Mouse (Mus musculus) liver, embryonic 14.5 days (tissue): Measurements from ENCODE around the gene Prtn3. TPM values are rescaled to one million over a fixed set of nuclear protein-coding genes. Genes with fewer than 3 reads are reported as not detected.

ENCODE experiments used
- ATAC-seq: fragments of 200-750 bp; cut with Nextera tagmentation; 2 replicates; pipeline ENCODE4 v1.8.0; 2017; ENCODE audit warnings: moderate number of reproducible peaks, mild to moderate bottlenecking, moderate library complexity; ENCODE audit not compliant: insufficient read depth
- DNase-seq, 3 experiments: peaks; one replicate each; pipeline ENCODE4 v3.0.0-alpha.2; 2012 to 2013; ENCODE audit warnings: low read depth in 3 of 3, low spot score in 3 of 3
- H3K27ac ChIP-seq: fragments of 300-500 bp; sonication (generic); 2 replicates; pipeline ENCODE4 v1.5.1; 2014; ENCODE audit warnings: moderate library complexity, mild to moderate bottlenecking, control low read depth, inconsistent platforms
- H3K27me3 ChIP-seq: fragments of 300-500 bp; sonication (generic); 2 replicates; pipeline ENCODE4 v1.6.1; 2014; ENCODE audit warnings: mild to moderate bottlenecking, low read length, moderate library complexity; ENCODE audit not compliant: control insufficient read depth, insufficient read depth
- H3K36me3 ChIP-seq: fragments of 300-500 bp; sonication (generic); replicated peaks from 2 replicates; pipeline ENCODE4 v1.6.1; 2014; ENCODE audit warnings: low read depth; ENCODE audit not compliant: control insufficient read depth, insufficient read depth
- H3K4me1 ChIP-seq, 2 experiments: fragments of 200-500 bp in 1 of 2; fragments of 300-500 bp in 1 of 2; sonication (generic) in 1 of 2; replicated peaks; 2 replicates each; pipeline ENCODE4 v1.6.1; 2012 to 2014; ENCODE audit warnings: antibody characterized with exemption in 1 of 2, inconsistent platforms in 1 of 2, low read length in 1 of 2; ENCODE audit not compliant: control insufficient read depth in 2 of 2, insufficient read depth in 2 of 2
- H3K4me2 ChIP-seq: fragments of 300-500 bp; sonication (generic); 2 replicates; pipeline ENCODE4 v1.6.1; 2014; ENCODE audit warnings: low read depth, mild to moderate bottlenecking, control low read depth, moderate library complexity
- H3K4me3 ChIP-seq, 2 experiments: fragments of 200-500 bp in 1 of 2; fragments of 300-500 bp in 1 of 2; sonication (generic) in 1 of 2; 2 replicates each; pipeline ENCODE4 v1.5.1; 2012 to 2014; ENCODE audit warnings: low read depth in 2 of 2, low read length in 2 of 2, mild to moderate bottlenecking in 2 of 2, control low read depth in 1 of 2, inconsistent platforms in 1 of 2, moderate library complexity in 1 of 2; ENCODE audit not compliant: insufficient read depth in 1 of 2
- H3K9ac ChIP-seq: fragments of 300-500 bp; sonication (generic); replicated peaks from 2 replicates; pipeline ENCODE4 v1.6.1; 2014; ENCODE audit warnings: mild to moderate bottlenecking, control low read depth, moderate library complexity
- H3K9me3 ChIP-seq: fragments of 300-500 bp; sonication (generic); 2 replicates; pipeline ENCODE4 v1.6.1; 2016; ENCODE audit warnings: low read length, mixed read lengths; ENCODE audit not compliant: control insufficient read depth
- CTCF ChIP-seq: IDR thresholded peaks from 2 replicates; pipeline ENCODE4 v1.5.1; 2016; ENCODE audit warnings: antibody characterized with exemption, low read depth, control low read depth
- EP300 ChIP-seq: IDR thresholded peaks from 2 replicates; pipeline ENCODE4 v1.6.1; 2016; ENCODE audit warnings: antibody characterized with exemption, low read depth
- WGBS: fragments of 180-500 bp; shearing (Covaris S2); extraction: QIAGEN DNeasy Blood & Tissue Kit; methylation state at CpG from one replicate; pipeline ENCODE4 v1.1.7; 2014; ENCODE audit not compliant: insufficient replicate concordance; 5-methylcytosine and 5-hydroxymethylcytosine counted together
- polyA plus RNA-seq, 2 experiments: library from polyadenylated mRNA; depleted of rRNA in 1 of 2; stranded (reverse) in 1 of 2; unstranded in 1 of 2; fragments of >200 nt; fragmentation: Nextera tagmentation in 1 of 2; extraction: Ambion mirVana in 1 of 2; gene quantifications; 2 replicates each; pipeline versions ENCODE4 v1.2.1 to v1.2.3; 2012 to 2014

Prtn3 gene
- polyA plus RNA-seq, 2 experiments = 132 to 133 TPM

DNA sequence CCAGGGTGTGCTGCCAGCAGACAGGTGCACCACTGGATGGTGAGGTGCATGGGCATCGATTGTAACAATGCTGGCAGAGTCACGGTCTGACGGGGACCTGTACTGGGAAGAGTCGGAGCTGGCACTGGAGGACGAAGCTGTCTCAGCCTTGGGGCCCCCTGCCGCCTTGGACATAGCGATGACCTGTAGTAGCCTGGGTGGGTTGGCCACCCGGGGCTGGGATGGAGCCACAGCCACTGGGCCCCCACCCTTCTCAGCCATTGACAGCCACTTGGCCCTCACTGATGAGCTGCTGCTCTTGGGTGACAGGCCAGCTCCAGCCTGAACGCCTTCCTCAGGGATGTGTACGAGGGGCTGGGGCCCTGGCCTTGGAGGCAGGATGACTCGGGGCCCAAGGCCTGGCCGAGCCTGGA lies 9.1 kb upstream of the Prtn3 start:
- no peak overlapping the region for H3K4me2 ChIP-seq
- H3K36me3 ChIP-seq = peaks cover 38% of the 10 kb centered on the region
- 65% methylated on average over 12 of the region's 12 CpGs for WGBS
- H3K9ac ChIP-seq = no peak overlapping the region
- no peak overlapping the region for H3K27ac ChIP-seq
- no peaks in the 10 kb centered on the region for H3K9me3 ChIP-seq
- no peak overlapping the region for H3K4me3 ChIP-seq
- H3K4me1 ChIP-seq = no peaks in the 10 kb centered on the region
- no peak for DNase-seq
- TF ChIP-seq EP300 (no peak), CTCF (no peak)
- ATAC-seq = 0 out of 2 replicates have a peak, but pooled peaks have one; percentile 11
- no peaks in the 10 kb centered on the region for H3K27me3 ChIP-seq

DNA sequence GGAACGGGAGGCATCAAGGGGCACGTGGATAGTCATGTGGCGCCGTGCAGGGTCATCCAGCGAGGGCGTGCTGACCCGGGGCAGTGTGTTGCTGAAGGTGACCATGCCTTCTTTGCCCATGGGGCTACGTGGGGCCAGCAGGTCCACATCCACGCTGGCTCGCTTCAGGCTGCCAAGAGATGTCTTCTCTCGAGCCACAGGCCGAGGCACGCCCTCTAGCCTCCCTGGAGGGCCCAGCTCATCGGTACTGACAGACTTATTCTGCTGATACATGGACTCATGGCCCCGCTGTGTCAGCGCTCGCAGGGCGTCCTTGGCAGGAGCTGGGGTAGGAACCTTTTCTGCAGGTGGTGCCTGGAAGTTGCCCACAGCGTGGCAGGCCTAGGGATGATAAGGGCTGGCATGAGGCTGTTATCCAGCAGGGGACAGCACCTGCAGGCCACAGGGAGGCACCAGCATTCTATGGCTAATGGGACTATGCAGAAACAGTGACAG lies 8.4 kb upstream of the Prtn3 start:
- Histone ChIP-seq H3K9ac (no peak overlapping the region), H3K4me2 (no peak overlapping the region), H3K27ac (no peak overlapping the region), H3K9me3 (no peaks in the 10 kb centered on the region), H3K4me1 (no peaks in the 10 kb centered on the region), H3K36me3 (peaks cover 32% of the 10 kb centered on the region), H3K4me3 (no peak overlapping the region), H3K27me3 (no peaks in the 10 kb centered on the region)
- WGBS = 60% methylated on average over 19 of the region's 19 CpGs
- peak; percentile 73 for TF ChIP-seq CTCF
- no peak for TF ChIP-seq EP300
- ATAC-seq = peak; percentile 11; the same call in 1 of the 2 replicates
- no peak for DNase-seq

DNA sequence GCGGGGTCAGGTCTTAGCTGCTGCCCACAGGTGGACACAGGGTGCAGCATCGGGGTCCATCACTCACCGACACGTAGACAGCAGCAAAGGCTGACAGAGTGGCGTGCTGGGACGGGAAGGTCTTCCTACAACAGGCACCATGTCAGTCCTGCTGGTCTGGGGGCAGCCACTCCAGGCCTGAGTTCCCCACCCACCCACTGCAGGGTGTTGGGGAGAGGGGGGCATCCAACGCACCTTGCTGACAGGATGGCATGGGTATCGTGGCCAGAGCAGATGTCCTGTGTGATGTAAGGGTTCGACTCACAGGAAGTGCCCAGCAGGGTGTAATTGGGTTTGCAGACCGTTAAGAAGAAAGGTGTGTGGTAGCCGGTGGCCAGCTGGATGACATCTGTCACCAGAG lies 7.7 kb upstream of the Prtn3 start:
- ATAC-seq = no peak
- no peak for TF ChIP-seq EP300
- TF ChIP-seq CTCF = no peak
- Histone ChIP-seq H3K36me3 (peaks cover 24% of the 10 kb centered on the region), H3K4me2 (no peak overlapping the region), H3K4me1 (no peaks in the 10 kb centered on the region), H3K27ac (no peak overlapping the region), H3K9me3 (no peaks in the 10 kb centered on the region), H3K27me3 (no peaks in the 10 kb centered on the region), H3K4me3 (no peak overlapping the region), H3K9ac (no peak overlapping the region)
- DNase-seq = no peak
- 77% methylated on average over 11 of the region's 11 CpGs for WGBS

DNA sequence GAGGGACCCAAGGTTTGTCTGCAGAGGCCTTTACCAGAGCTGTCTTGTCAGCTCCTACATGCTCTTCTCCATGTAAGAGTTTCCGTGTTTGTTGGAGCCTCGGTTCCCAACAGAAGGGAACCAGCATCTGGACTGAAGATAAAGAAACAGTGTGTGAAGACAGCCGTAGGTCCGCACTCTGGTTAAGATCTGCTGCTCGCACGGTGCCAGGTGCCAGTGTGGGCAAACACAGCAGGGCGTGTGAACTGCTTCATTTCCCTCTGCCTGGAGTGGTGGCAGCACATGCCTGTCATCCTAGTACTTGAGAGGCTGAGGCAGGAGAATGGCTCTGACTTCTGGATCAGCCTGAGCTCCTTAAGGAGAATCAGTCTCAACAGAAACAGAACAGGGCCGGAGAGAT lies 2.4 kb upstream of the Prtn3 start:
- Histone ChIP-seq H3K9me3 (no peaks in the 10 kb centered on the region), H3K27me3 (peaks cover 14% of the 10 kb centered on the region), H3K36me3 (no peaks in the 10 kb centered on the region), H3K9ac (no peak overlapping the region), H3K4me2 (no peak overlapping the region), H3K27ac (no peak overlapping the region), H3K4me3 (no peak overlapping the region), H3K4me1 (no peaks in the 10 kb centered on the region; a peak in 1 of 4 replicates)
- 71% methylated on average over 8 of the region's 8 CpGs for WGBS
- no peak for ATAC-seq
- no peak for TF ChIP-seq EP300
- no peak for TF ChIP-seq CTCF
- no peak for DNase-seq

DNA sequence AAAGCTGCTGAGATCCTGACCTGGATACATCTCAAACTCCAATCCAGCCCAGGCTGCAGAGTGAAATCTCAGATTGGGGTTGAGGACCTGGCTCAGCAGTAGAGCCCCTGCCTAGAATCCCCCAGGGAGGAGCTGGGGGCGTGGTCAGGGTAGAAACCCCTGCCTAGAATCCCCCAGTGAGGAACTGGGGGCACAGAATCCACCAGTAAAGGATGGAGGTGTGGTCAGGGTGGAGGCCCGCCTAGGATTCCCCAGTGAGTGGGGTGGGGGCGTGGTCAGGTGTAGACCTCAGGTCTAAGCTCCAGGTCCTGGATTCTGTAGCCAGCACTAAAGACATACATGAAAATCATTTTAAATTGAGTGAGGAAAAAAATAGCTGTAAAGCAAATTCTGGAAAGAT lies 1.4 kb upstream of the Prtn3 start:
- no peak overlapping the region for H3K27ac ChIP-seq
- TF ChIP-seq CTCF = no peak
- no peak for TF ChIP-seq EP300
- no peak overlapping the region for H3K9ac ChIP-seq
- DNase-seq (no peak), ATAC-seq (no peak)
- peaks cover 0 to 6% of the 10 kb centered on the region in 2 experiments; a peak in 3 of 4 replicates for H3K4me1 ChIP-seq
- H3K4me2 ChIP-seq = no peak overlapping the region
- H3K9me3 ChIP-seq = no peaks in the 10 kb centered on the region
- 26% methylated on average over 3 of the region's 3 CpGs for WGBS
- H3K27me3 ChIP-seq = peaks cover 14% of the 10 kb centered on the region
- no peak overlapping the region for H3K4me3 ChIP-seq
- H3K36me3 ChIP-seq = no peaks in the 10 kb centered on the region
